Mouse (Mus musculus) embryo, embryonic 10 days (tissue): ENCODE measurements around the gene Sapcd1.
A peak's percentile ranks its signal among the peaks of the same experiment; 100 is the strongest.

Experiments used
- DNase-seq: peaks from one replicate; pipeline ENCODE4 v3.0.0-alpha.2; 2015; ENCODE audit warnings: low spot score

Sapcd1 gene

DNA sequence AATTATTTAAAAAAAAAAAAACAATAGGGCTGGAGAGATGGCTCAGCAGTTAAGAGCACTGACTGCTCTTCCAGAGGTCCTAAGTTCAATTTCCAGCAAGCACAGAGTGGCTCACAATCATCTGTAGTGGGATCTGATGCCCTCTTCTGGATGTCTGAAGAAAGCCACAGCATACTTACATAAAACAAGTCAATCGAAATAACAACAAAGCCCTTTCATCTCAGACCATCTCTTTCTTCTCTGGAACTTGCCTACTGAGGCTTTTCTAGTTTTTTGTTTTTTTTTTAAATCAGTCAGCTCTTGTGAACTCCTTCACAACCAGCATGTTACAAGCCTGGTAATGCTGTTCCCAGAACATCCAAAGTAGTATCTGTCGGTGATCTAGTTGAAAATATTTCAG lies 47.2 kb downstream of the Sapcd1 start:
- DNase-seq = peak; percentile 81

- no peak for DNase-seq
Observed at GRCm38 (mm10) chr17:34979631-34980030, 48.2 kb downstream of the Sapcd1 start.

- no peak for DNase-seq
Observed at GRCm38 (mm10) chr17:34978239-34978638, 49.6 kb downstream of the Sapcd1 start.

- no peak for DNase-seq
Observed at GRCm38 (mm10) chr17:34977000-34977399, 50.8 kb downstream of the Sapcd1 start.
